Mouse (Mus musculus): ENCODE measurements around the gene Idh3a.
A peak's percentile ranks its signal among the peaks of the same experiment; 100 is the strongest.

DNA sequence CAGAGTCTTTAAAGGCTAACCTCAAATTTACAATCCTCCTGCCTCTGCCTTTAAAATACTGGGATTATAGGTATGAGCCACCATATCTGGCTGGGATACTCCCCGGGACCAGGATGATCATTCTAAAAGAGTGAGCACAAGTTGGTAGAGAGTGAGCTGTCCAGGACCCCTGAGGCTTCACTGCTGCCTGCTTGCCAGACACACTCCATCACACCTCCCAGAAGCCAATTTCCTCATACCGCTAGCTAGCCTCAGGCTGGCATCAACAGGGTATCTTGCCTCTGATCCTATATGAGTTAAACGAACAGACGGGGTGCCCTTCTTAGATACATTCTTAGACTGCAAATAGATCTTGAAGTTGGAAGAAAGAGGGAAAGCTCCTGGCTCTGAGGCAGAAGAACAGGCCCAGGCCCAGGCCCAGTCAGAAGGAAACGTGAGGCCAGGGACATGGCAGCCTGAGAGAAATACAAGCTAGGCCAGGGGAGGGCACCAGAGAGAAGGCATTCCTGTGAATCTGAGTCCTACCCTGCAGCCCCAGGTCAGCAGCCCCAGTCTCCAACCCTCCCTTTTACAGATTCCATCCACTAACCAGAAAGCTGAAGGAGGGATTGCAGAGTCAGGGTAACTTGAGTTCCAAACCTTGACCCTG, 43.6 kb downstream of the Idh3a start:
- TF ChIP-seq CTCF (IDR thresholded peaks at IDR 0.05; ENCODE audit: low read depth, low read length) (peak; percentile 19), POLR2A (IDR thresholded peaks at IDR 0.05; ENCODE audit: insufficient read depth, low read length) (no peak), EP300 (IDR thresholded peaks at IDR 0.05; ENCODE audit: insufficient read depth, low read depth, low read length) (no peak)
